Mouse (Mus musculus): ENCODE data around the gene Cpa3. TPM values are rescaled to one million over a fixed set of nuclear protein-coding genes. Genes with fewer than 3 reads are reported as not detected.

Cpa3 gene
- not detected in 2 replicates for polyA plus RNA-seq (2016; fragmentation: Nextera tagmentation; extraction: Ambion mirVana)

DNA sequence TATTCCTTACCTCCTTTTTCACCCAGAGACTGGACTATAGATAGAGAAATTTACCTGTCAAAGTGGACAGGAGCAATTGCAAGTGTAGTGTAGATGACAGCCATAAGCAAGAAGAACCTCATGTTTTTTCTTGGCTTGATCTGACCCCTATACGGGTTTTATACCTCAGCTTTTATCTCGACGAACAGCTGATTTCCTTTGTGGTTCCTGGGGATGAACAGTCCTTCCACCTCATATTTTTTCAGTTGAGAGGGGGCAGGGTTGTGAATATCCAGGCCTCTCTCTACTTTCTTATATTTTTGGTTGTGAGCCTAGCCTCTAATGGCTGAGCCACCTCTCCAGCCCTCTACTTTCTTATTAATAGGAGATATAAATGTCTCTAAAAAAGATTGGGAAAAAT, at the start of gene Cpa3:
Gene Cpa3 (minus strand): TSS at position 132 of the 400 bp plus-strand sequence.
- Histone ChIP-seq H3K36me3 (replicated peaks) (no peaks in the 10 kb centered on the region), H3K4me1 (no peaks in the 10 kb centered on the region), H3K27me3 (ENCODE audit: poor library complexity, severe bottlenecking) (no peaks in the 10 kb centered on the region), H3K4me3 (no peak within 1 kb of the TSS), H3K27ac (no peak within 1 kb of the TSS), H3K9me3 (no peaks in the 10 kb centered on the region)
- DNase-seq (ENCODE audit: extremely low spot score, low spot score): no peak
- WGBS: 95% methylated on average over 3 of the region's 3 CpGs

DNA sequence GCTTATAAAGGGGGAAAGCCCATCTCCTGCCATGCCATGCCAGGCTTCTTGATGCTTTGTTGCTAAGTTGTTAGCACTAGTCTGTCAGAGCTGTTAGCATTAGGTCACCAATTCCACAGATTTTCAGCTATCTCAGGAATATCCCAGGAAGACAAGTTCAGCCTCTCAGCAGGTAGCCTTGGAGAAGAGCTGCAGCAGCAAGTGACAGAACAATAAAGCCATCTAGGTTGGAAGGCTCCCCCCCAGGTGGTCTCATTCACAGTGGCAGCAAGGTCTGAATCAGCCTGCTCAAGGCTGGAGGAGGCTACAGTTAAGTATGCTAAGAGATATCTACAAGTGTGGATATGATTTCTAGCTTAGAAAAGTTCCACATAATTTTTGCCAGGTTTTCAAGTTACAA, 49.4 kb upstream of the Cpa3 start:
- H3K4me1 ChIP-seq: no peaks in the 10 kb centered on the region
- H3K27ac ChIP-seq: no peak overlapping the region
- H3K36me3 ChIP-seq (replicated peaks): no peaks in the 10 kb centered on the region
- no peak for DNase-seq (ENCODE audit: extremely low spot score, low spot score)
- no peaks in the 10 kb centered on the region for H3K9me3 ChIP-seq
- no peak overlapping the region for H3K4me3 ChIP-seq
- no peaks in the 10 kb centered on the region for H3K27me3 ChIP-seq (ENCODE audit: poor library complexity, severe bottlenecking)

DNA sequence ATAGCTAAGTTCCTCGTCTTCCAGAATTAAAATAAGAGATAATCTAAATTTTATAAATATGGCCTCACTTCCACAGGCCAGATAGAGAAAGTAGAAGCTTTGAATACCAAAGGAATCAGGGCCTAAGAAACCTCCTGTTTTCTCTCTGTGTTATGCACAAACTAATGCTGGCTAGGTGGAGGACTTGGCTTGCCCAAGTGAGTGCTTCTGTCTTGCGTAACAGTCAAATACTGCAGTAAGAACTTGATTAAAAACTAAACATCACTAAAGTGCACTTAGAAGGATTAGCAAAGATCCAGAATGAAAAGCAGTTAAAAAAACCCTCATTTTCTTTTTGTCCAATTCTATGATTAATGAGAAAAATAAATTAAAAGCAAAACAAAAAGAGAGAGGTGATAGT, 46.8 kb upstream of the Cpa3 start:
- no peaks in the 10 kb centered on the region for H3K36me3 ChIP-seq (replicated peaks)
- no peaks in the 10 kb centered on the region for H3K9me3 ChIP-seq
- H3K27me3 ChIP-seq (ENCODE audit: poor library complexity, severe bottlenecking): no peaks in the 10 kb centered on the region
- no peak for DNase-seq (ENCODE audit: extremely low spot score, low spot score)
- H3K4me3 ChIP-seq: no peak overlapping the region
- no peak overlapping the region for H3K27ac ChIP-seq
- H3K4me1 ChIP-seq: no peaks in the 10 kb centered on the region
- 91% methylated on average over 2 of the region's 2 CpGs for WGBS

DNA sequence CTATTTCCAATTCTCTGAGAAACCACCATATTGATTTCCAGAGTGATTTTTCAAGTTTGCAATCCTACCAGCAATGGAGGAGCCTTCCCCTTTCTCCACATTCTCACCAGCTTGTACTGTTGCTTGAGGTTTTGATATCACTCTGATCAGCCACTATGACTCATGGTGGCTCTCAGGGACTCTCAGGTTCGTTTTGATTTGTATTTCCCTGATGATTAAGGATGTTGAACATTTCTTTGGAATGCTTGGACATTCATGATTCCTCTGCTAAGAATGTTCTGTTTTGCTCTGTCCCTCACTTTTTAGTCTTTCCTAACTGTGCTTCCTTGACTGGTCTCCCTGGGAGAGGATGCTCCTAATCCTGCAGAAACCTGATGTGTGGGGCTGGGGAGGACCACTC, 39.8 kb upstream of the Cpa3 start:
- Histone ChIP-seq H3K27me3 (ENCODE audit: poor library complexity, severe bottlenecking) (no peaks in the 10 kb centered on the region), H3K4me1 (no peaks in the 10 kb centered on the region), H3K9me3 (no peaks in the 10 kb centered on the region), H3K36me3 (replicated peaks) (no peaks in the 10 kb centered on the region), H3K4me3 (no peak overlapping the region), H3K27ac (no peak overlapping the region)
- 86% methylated on average over 1 of the region's 1 CpGs for WGBS
- no peak for DNase-seq (ENCODE audit: extremely low spot score, low spot score)

DNA sequence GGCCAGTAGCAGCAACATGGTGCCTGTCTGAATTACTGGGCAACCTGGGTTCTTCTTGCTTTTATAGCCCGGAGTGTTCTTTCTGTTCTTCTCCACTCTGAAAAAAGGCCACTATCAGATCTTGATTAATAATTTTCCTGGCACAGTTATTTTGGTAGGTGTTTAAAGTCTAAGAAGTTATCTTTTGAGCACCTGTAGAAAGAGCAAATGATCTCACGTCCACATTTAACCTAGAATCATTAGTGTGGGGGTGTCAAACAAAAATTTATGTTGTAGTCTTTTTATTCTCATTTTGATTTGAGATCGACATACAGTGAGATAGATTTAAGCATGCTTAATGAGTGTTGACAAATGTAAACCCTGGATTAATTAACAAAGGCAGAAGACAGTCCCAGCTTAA, 33.7 kb upstream of the Cpa3 start, which contains the start of gene Cpb1:
Gene Cpb1 (minus strand): TSS at position 101 of the 400 bp plus-strand sequence.
- Histone ChIP-seq H3K9me3 (no peaks in the 10 kb centered on the region), H3K36me3 (replicated peaks) (no peaks in the 10 kb centered on the region), H3K27ac (no peak within 1 kb of the TSS), H3K4me3 (no peak within 1 kb of the TSS), H3K4me1 (no peaks in the 10 kb centered on the region), H3K27me3 (ENCODE audit: poor library complexity, severe bottlenecking) (no peaks in the 10 kb centered on the region)
- 90% methylated on average over 3 of the region's 3 CpGs for WGBS
- no peak for DNase-seq (ENCODE audit: extremely low spot score, low spot score)

DNA sequence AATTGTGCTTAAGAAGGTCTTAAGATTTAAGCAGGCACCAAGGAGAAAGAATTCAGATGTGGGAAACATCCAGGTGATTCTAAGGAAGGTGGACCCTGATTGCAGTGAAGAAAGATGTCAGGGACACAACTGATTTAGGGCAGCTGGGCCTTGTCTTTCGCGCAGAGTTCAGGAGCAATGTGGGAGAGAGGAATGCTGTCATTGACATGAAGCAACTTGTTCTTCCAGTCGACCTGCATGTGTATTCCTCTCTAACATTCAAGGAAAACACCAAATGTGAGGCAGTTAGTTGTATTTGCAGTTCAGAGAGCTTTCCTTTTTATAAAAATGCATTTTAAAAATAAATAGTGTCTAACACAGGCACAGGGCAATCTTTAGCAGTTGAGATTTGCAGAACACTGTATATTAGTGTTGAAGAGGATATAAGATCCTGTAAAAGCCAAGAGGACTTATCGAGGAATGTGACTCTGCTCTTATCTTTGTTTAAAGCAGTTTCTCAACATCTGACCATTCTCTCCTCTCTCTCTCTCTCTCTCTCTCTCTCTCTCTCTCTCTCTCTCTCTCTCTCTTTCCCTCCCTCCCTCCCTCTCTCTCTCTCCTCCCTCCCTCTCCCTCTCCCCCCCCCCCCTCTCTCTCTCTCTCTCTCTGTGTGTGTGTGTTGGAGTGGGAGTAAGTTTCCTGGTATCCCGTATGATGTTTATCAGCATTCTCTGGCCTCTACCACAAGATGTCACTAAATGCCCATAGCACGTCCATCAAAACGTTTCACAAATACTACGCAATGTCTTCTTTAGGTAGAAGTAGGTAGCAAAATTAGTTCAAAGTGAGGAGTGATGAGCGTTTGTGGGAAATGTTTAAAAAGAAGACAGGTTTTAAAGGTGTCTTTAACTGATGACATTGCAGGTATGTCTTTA, 12.8 kb upstream of the Cpa3 start:
- Histone ChIP-seq H3K4me1 (no peaks in the 10 kb centered on the region), H3K27ac (no peak overlapping the region), H3K36me3 (replicated peaks) (no peaks in the 10 kb centered on the region), H3K27me3 (ENCODE audit: poor library complexity, severe bottlenecking) (no peaks in the 10 kb centered on the region), H3K9me3 (no peaks in the 10 kb centered on the region), H3K4me3 (no peak overlapping the region)
- 51% methylated on average over 9 of the region's 9 CpGs for WGBS
- no peak for DNase-seq (ENCODE audit: extremely low spot score, low spot score)

DNA sequence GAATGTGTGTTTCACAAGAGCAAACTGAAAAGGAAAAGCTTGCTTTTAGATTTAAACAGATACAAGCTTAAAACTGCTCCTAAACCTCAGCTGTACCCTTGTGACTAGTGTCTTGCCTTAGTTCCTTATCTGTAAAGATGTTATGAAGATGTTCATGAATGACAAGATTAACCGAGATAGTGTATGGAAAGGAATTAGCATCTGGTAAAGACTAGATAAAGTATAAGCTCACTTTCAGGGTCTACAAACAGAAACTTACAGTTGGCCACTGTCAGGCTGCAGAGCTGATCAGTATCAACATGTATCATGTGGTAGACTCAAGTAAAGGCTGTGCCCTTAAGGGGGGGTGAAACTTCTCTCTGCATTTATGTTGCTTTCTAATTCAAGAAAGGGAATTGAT, 1.9 kb upstream of the Cpa3 start:
- Histone ChIP-seq H3K36me3 (replicated peaks) (no peaks in the 10 kb centered on the region), H3K4me3 (no peak overlapping the region), H3K27ac (no peak overlapping the region), H3K27me3 (ENCODE audit: poor library complexity, severe bottlenecking) (no peaks in the 10 kb centered on the region), H3K9me3 (no peaks in the 10 kb centered on the region), H3K4me1 (no peaks in the 10 kb centered on the region)
- DNase-seq (ENCODE audit: extremely low spot score, low spot score): no peak
- 93% methylated on average over 1 of the region's 1 CpGs for WGBS

DNA sequence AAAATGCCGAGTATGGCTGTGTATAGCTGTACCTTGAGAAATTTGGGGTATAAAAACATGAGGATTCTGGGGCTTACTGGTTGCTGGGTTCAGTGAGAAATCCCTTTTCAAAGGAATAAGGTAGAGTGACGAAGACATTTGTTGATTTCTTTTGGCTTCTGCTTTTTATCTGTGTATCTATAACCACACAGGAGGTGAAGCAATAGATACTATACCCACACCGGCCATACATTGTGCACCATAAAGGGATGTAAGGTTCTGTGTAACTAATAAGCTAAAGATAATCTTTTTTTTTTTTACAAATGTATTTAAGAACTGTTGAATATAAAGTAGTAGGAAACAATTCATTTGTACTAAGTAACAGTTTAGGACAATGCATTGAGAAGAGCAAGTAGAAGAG, 2.2 kb downstream of the Cpa3 start:
- 88% methylated on average over 3 of the region's 3 CpGs for WGBS
- no peak overlapping the region for H3K4me3 ChIP-seq
- H3K27ac ChIP-seq: no peak overlapping the region
- no peaks in the 10 kb centered on the region for H3K9me3 ChIP-seq
- no peaks in the 10 kb centered on the region for H3K27me3 ChIP-seq (ENCODE audit: poor library complexity, severe bottlenecking)
- no peaks in the 10 kb centered on the region for H3K36me3 ChIP-seq (replicated peaks)
- H3K4me1 ChIP-seq: no peaks in the 10 kb centered on the region
- DNase-seq (ENCODE audit: extremely low spot score, low spot score): no peak

DNA sequence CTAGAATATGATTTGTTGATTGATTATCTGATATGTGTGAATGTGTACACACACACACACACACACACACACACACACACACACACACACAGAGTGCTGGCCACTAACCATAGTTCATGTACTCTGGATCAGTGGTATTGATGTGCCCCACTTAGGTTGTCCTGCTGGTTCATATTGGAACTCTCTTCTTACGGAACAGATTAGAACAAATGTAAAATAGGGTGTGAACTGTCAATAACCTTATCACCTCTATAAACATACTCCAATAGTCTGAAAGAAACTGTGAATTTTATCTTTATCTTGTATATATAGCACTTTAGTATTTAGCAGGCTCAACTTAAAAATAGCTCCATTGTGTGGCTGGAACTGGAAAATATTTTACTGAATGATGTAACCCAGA, 5.0 kb downstream of the Cpa3 start:
- H3K27ac ChIP-seq: no peak overlapping the region
- H3K9me3 ChIP-seq: no peaks in the 10 kb centered on the region
- H3K4me1 ChIP-seq: no peaks in the 10 kb centered on the region
- H3K27me3 ChIP-seq (ENCODE audit: poor library complexity, severe bottlenecking): no peaks in the 10 kb centered on the region
- no peak for DNase-seq (ENCODE audit: extremely low spot score, low spot score)
- no peak overlapping the region for H3K4me3 ChIP-seq
- no peaks in the 10 kb centered on the region for H3K36me3 ChIP-seq (replicated peaks)
- 88% methylated on average over 1 of the region's 1 CpGs for WGBS

DNA sequence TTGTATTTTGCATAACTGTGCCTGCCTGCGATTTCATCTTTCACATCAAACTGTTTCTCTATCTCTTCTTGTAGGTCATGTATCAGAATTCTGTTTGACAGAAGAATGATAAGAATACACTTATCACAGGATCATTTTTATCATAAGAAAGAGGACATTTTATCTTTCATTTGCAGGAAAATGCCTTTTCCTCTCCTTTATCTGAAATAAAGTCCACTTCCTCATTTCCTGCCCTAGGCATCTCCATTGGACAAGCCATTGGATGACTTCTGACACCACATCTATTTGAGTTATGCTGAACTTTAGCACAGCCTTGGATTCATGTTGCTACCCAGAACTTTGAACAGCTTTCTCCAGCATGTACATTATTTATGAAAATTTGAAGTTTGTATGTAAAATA, 13.0 kb downstream of the Cpa3 start:
- no peaks in the 10 kb centered on the region for H3K4me1 ChIP-seq
- H3K9me3 ChIP-seq: no peaks in the 10 kb centered on the region
- H3K27me3 ChIP-seq (ENCODE audit: poor library complexity, severe bottlenecking): no peaks in the 10 kb centered on the region
- no peak overlapping the region for H3K27ac ChIP-seq
- DNase-seq (ENCODE audit: extremely low spot score, low spot score): no peak
- no peaks in the 10 kb centered on the region for H3K36me3 ChIP-seq (replicated peaks)
- 96% methylated on average over 1 of the region's 1 CpGs for WGBS
- H3K4me3 ChIP-seq: no peak overlapping the region

DNA sequence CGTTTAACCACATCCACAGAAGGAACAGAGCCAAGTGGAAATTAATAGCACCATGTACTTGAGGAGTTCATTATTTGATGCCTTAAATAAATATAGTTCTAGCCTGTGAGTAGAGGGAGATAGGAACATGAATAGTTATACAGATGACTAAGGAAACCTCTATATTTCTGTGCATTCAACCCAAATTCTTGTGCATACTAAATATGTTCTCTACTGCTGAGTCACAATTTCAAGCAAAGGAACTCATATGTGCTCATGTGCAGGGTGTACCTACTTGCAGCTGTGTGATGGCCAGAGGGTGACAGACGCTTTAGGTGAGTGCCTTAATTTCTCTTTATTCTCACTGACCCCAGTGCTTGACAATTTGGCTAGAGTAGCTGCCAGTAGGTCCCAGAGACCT, 16.6 kb downstream of the Cpa3 start:
- 85% methylated on average over 2 of the region's 2 CpGs for WGBS
- Histone ChIP-seq H3K27me3 (ENCODE audit: poor library complexity, severe bottlenecking) (no peaks in the 10 kb centered on the region), H3K27ac (no peak overlapping the region), H3K4me3 (no peak overlapping the region), H3K4me1 (no peaks in the 10 kb centered on the region), H3K9me3 (no peaks in the 10 kb centered on the region), H3K36me3 (replicated peaks) (no peaks in the 10 kb centered on the region)
- no peak for DNase-seq (ENCODE audit: extremely low spot score, low spot score)

DNA sequence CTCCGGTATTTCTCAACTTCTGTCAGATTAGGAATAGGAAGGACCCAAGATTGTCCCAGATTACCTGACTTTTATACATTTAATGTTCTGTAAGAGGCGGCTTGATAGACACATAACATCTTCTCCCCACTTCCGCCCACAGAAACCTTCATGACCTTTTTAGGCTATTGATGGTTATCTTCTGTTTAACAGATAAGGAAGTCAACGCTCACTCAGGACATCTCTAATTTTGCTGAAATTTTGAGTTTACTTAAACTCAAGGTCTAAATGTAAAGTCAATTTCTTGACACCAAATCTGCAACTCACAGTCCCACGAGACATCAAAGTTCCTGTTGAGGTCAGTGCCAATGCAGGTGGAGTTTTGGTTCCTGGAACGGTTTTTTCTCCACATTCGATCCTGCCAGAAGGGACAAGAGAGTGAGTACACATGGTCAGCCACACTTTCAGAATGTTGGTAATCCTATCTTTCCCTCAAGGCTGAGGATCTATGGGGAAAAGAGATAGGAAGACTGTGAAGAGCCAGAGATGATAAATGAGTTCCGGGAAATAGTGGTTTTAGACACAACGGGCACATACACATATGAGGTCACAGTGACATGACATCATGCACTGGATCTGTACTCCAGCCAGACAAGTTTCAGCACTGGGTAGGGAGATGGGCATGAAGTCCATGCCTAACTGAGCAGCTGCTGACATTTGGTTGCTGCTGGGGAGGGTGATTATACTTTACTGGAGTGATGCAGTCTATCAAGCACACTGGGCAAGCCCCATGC, 18.9 kb downstream of the Cpa3 start:
- WGBS: 93% methylated on average over 9 of the region's 9 CpGs
- Histone ChIP-seq H3K4me3 (no peak overlapping the region), H3K27ac (no peak overlapping the region), H3K4me1 (no peaks in the 10 kb centered on the region), H3K9me3 (no peaks in the 10 kb centered on the region), H3K36me3 (replicated peaks) (no peaks in the 10 kb centered on the region), H3K27me3 (ENCODE audit: poor library complexity, severe bottlenecking) (no peaks in the 10 kb centered on the region)
- no peak for DNase-seq (ENCODE audit: extremely low spot score, low spot score)

DNA sequence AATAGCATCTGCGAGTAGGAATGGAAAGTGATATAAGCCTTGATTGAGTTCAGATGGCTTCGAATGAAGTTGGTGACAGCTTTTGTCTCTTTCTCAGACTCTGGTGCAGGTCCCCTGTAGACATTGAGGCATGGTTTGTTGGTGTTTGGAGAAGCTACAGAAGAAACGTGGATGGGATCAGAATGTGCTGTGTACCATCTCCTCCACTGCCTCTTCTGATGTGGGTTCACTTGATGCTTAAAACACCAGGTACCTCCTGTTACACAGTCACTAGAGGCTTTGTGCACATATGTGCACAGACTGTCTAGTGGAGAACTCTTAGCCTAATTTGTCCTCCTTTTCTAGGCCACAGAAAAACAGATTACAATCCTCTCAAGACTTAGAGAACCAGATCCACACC, 19.8 kb downstream of the Cpa3 start:
- Histone ChIP-seq H3K27ac (no peak overlapping the region), H3K9me3 (no peaks in the 10 kb centered on the region), H3K4me1 (no peaks in the 10 kb centered on the region), H3K36me3 (replicated peaks) (no peaks in the 10 kb centered on the region), H3K4me3 (no peak overlapping the region), H3K27me3 (ENCODE audit: poor library complexity, severe bottlenecking) (no peaks in the 10 kb centered on the region)
- 82% methylated on average over 3 of the region's 3 CpGs for WGBS
- no peak for DNase-seq (ENCODE audit: extremely low spot score, low spot score)

Measured in forebrain, embryonic 10.5 days (tissue).